Mouse (Mus musculus) neutrophil, adult 5-6 weeks (primary cell): Measurements from ENCODE around the gene Drc3. TPM values are rescaled to one million over a fixed set of nuclear protein-coding genes. Genes with fewer than 3 reads are reported as not detected.

Experiments used
- ATAC-seq: fragments of 151-379, 151-347 bp; 2 replicates; pipeline ENCODE4 v1.8.0; 2017; ENCODE audit warnings: mild to moderate bottlenecking, moderate TSS enrichment; ENCODE audit not compliant: insufficient number of reproducible peaks, poor library complexity, low FRiP score, severe bottlenecking; ENCODE audit errors: extremely low read depth
- total RNA-seq: library from RNA; stranded (forward); fragments of 200-1000 nt; gene quantifications from 2 replicates; pipeline ENCODE4 v1.2.3, GENCODE M21; 2017

Drc3 gene
- total RNA-seq, 1 experiment from 2014 or later: 0.58 TPM

- no peak for ATAC-seq
These were observed 19.7 kb upstream of the Drc3 start for GRCm38 (mm10) chr11:60333461-60333860.

GRCm38 (mm10) chr11:60334124-60334523 is 19.0 kb upstream of the Drc3 start:
- 0 out of 2 replicates have a peak, but pooled peaks have one; percentile 24 for ATAC-seq

- ATAC-seq: no peak
These were observed 17.4 kb upstream of the Drc3 start for GRCm38 (mm10) chr11:60335771-60336170.

GRCm38 (mm10) chr11:60338291-60338690 is 14.8 kb upstream of the Drc3 start:
- peak; percentile 52; the same call in 1 of the 2 replicates for ATAC-seq

GRCm38 (mm10) chr11:60339361-60339760 is 13.8 kb upstream of the Drc3 start:
- ATAC-seq: no peak

- no peak for ATAC-seq
These were observed 7.3 kb upstream of the Drc3 start for GRCm38 (mm10) chr11:60345868-60346267.

DNA sequence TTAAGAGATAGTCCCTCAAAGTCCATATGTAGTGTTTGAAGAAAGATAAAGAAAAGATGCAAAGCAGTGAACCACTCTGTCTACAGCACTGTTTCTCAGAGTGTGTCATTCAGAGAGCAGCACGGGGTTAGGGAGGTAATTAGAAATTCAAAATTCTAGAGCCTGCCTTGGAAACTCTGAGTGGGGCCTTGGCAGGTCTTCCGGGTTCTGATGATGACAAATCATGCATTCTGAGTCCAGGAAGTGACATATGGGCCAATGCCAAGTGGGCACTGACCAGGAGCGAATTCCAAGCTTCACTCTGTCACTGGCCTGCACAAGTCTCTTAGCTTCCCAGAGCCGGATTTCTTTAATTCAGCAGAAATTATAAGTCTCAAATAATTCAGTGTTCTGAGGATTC is 6.6 kb upstream of the Drc3 start:
- no peak for ATAC-seq

- ATAC-seq: no peak
These were observed 1.7 kb upstream of the Drc3 start for GRCm38 (mm10) chr11:60351388-60351787.

GRCm38 (mm10) chr11:60351925-60352371 is 1.2 kb upstream of the Drc3 start:
- no peak for ATAC-seq

DNA sequence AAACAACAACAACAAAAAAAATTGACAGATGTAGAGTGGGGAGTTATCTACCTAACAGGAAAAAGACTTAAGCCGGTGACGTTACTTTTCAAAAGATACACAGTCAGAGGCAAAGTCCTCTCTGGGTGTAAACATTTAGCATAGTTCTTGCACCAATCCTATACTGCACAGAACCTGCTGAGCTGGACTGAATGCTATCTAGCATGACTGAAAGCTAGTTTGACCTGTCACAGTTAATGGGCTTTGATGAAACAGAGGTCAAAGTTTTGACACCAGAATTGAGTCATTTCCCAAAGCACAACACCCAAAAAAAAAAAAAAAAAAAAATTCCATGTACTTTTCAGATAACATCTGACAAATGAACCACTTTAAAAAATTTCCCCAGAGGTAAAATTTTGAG is 2.8 kb downstream of the Drc3 start:
- ATAC-seq: no peak

- no peak for ATAC-seq
These were observed 4.0 kb downstream of the Drc3 start for GRCm38 (mm10) chr11:60357116-60357515.

DNA sequence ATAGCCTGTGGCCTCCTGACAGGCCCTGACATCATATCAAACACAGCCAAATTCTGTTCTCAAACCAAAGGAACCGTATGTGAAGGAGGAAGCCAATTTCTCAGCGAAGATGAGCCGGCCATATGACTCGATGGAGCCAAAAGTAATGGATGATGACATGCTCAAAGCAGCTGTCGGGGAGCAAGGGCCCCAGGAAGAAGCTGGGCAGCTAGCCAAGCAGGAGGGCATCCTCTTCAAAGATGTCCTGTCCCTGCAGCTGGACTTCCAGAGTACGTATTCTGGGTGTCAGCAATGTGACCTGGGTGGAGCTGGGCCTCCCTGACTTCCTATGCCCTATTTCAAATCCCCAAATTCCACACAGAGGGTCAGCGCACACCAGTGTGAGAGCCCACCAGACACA is 5.4 kb downstream of the Drc3 start:
- no peak for ATAC-seq

- ATAC-seq: no peak
These were observed 6.0 kb downstream of the Drc3 start for GRCm38 (mm10) chr11:60359138-60359537.

DNA sequence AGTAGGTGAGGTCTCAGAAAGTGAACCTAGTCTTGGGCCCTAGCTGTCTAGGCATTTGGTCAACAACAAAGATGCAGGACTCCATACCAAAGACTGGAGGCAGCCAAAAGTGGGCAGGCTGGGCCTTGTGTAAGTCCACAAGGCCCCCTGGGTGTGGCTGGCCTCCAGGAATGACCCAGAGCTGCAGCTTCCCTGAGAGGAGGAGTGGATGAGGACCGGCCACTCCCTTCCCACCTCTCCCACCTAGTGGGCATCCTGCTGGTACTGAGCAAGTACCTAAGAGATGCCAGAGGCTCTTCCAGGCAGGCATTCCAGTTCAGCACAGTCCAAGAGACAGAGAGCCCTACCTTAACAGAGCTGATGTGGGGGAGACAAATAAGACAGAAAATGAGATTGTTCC is 6.8 kb downstream of the Drc3 start:
- ATAC-seq: no peak

- no peak for ATAC-seq
These were observed 7.6 kb downstream of the Drc3 start for GRCm38 (mm10) chr11:60360631-60361201.

DNA sequence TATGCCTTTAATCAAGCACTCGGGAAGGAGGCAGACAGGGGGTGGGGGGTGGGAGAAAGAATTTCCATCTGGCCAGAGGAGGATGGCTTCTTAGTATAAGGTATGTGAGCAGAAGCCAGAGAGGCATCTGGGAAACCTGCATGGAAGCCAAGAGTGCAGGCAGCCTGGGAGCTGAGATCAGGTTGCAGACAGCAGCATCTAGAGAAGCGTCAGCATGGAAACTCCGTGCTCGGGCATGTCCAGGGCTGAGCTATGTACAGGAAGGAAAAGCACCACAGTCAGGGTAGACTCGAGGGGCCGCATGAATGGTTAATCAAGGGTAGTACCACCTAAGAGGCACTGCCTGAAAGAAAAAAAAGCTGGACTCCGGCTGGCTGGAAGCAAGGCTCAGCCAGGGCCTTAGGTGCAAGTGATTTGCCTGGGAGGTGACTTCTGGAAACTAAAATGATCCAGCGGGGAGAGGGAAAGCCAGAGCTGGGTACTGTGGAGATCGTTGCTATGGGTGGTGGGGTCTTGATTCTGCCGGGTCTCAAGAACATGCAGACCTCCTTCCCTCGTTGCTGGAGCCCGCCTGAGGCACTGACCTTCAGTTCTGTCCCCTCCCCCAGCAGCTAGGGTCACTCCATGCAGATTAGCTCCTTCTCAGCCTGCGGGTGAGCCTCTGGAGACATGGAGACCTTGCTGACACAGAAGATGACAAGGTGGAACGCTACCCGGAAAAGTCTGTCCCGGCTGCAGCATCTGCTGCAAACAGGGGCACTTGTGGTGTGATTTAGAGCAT is 13.3 kb downstream of the Drc3 start:
- no peak for ATAC-seq

GRCm38 (mm10) chr11:60367256-60367655 is 14.1 kb downstream of the Drc3 start:
- ATAC-seq: no peak

DNA sequence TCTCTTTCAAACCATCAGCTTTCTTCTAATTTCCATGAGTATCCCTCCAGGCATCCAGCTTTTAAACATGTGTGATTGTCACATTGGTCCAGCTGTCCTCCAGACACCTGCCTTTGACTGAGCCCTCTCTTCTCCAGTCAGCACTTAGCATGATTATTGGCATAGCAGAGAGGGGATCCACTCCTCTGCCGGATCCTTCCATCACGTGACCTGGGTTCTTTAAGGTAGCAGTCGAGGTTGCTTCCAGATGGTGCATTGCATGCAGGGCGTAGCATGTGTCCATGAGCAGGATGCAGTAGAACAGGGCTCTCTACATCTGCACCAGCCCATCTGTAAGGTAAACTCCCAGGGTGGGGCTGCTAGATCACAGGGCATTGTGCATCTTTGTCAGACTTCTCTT is 15.8 kb downstream of the Drc3 start:
- no peak for ATAC-seq

- no peak for ATAC-seq
These were observed 16.3 kb downstream of the Drc3 start for GRCm38 (mm10) chr11:60369448-60369847.

GRCm38 (mm10) chr11:60370431-60370830 is 17.3 kb downstream of the Drc3 start:
- ATAC-seq: no peak

- ATAC-seq: no peak
These were observed 21.4 kb downstream of the Drc3 start for GRCm38 (mm10) chr11:60374481-60374880.
